Mouse (Mus musculus): ENCODE measurements at regions not wholly inside any gene's neighbourhood (a gene's known extent, or its start where the extent isn't known, plus 50 kb on each side); places are given as distances from the start of the nearest gene placed in this dataset.
A peak's percentile ranks its signal among the peaks of the same experiment; 100 is the strongest.

DNA sequence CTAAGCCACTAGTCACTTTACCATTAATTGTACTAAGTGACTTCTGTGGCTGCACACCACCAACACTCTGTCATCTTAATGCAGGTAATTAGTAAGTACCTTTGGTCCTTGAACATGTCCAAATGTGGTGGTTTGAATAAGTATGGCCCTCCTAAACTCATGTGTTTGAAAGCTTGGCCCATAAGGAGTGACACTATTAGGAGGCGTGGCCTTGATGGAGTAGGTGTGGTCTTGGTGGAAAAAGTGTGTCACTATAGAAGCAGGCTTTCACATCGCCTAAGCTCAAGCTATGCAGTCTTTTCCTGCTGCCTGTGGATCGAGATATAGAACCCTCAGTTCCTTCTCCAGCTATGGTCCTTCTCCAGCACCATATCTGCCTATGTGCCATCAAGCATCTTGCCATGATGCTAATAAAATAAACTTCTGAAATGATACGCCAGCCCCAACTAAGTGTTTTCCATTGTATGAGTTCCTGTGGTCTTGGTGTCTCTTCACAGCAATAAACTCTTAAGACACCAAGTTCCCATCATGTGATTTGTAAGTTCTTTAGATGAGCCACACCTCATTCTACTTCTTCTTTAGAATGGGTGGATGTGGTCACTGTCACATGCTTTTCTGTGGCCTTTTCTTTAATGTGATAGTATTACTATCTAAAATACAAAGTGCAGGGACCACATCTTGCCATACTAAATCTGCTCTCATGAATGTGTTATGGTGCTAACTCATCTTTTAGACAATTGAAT lies 71.9 kb upstream of the Rapgef5 start:
- Histone ChIP-seq H3K36me3 (ENCODE audit: control insufficient read depth, insufficient read depth, low read length) (no peaks in the 10 kb centered on the region), H3K4me2 (ENCODE audit: low read depth, low read length) (no peak overlapping the region), H3K9me3 (ENCODE audit: control insufficient read depth, low read length) (no peaks in the 10 kb centered on the region), H3K9ac (ENCODE audit: low read depth, low read length) (no peak overlapping the region), H3K27me3 (replicated peaks; ENCODE audit: control insufficient read depth, insufficient read depth, low read length) (no peaks in the 10 kb centered on the region), H3K4me1 (ENCODE audit: control insufficient read depth, insufficient read depth, low read length) (no peaks in the 10 kb centered on the region), H3K27ac (ENCODE audit: low read length) (no peak overlapping the region), H3K4me3 (ENCODE audit: low read length) (no peak overlapping the region)
- 85% methylated on average over 4 of the region's 4 CpGs for WGBS
- ATAC-seq, result no peak

DNA sequence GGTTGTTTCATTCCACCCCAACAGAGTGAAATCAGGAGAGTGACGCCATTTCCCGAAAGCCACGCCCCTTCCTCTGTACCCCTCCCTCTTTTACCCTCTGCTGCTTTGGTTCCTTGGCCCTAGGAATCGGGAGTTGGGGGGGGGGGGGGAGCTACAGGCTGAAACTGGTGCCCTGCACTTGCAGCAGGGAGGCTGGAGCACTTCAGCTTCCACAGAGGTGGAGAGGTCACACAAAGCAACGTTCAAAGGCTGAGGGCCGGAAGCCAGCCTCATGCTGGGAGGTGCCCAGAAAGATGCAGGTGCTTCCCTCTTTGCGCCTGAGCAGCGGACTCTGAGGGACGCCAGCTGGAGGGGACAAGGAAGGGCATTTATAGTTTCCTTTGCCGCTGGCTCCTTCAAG lies 69.1 kb upstream of the Rapgef5 start:
- Histone ChIP-seq H3K27me3 (replicated peaks; ENCODE audit: control insufficient read depth, insufficient read depth, low read length) (no peaks in the 10 kb centered on the region), H3K9ac (ENCODE audit: low read depth, low read length) (no peak overlapping the region), H3K4me2 (ENCODE audit: low read depth, low read length) (no peak overlapping the region), H3K4me1 (ENCODE audit: control insufficient read depth, insufficient read depth, low read length) (0 out of 2 replicates have a peak, but pooled peaks cover 8% of the 10 kb centered on the region), H3K9me3 (ENCODE audit: control insufficient read depth, low read length) (no peaks in the 10 kb centered on the region), H3K36me3 (ENCODE audit: control insufficient read depth, insufficient read depth, low read length) (no peaks in the 10 kb centered on the region), H3K4me3 (ENCODE audit: low read length) (no peak overlapping the region), H3K27ac (ENCODE audit: low read length) (no peak overlapping the region)
- WGBS, result 17% methylated on average over 10 of the region's 10 CpGs
- ATAC-seq, result peak; percentile 59

DNA sequence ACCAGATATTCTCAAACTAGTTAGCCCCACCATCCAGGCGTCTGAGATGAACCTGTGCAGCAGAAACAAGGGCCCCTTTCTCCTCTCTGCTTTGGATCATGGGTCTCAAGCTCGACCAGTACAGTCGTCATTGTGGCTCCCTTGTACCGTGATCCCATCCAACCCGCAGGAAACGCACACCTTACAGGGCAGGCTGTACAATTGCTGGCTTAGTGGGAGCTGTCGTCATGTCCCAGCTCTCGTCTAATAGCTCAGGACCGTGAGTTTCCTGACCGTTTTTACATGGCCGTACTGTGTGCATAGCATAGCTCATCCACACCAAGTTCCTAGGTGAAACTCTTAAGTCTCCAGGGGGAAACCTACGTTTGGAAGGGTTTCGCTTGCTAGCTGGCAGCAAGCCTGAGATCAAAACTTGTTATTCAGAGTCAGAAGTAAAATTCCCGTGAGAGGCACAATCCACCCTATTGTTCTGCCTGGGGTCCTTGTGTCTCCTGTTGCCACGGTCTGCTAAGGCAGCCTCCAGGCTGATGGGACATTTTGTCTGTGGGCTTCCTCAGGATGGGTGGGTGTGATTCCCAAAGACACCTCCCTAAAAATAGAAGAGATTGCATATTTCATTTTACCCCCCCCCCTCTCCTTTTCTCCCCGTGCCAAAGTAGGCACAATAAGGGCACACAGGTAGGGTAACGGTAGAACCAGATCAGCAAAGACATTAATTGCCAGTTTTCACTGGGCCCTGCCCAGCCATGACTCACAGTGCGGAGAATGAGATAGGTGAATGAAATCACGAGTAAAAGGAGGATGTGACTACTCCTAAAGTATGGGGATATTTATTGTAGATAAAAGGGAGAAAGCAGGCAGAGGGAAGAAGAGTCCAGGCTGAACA lies 68.2 kb upstream of the Rapgef5 start:
- 61% methylated on average over 19 of the region's 19 CpGs for WGBS
- no peak for ATAC-seq

DNA sequence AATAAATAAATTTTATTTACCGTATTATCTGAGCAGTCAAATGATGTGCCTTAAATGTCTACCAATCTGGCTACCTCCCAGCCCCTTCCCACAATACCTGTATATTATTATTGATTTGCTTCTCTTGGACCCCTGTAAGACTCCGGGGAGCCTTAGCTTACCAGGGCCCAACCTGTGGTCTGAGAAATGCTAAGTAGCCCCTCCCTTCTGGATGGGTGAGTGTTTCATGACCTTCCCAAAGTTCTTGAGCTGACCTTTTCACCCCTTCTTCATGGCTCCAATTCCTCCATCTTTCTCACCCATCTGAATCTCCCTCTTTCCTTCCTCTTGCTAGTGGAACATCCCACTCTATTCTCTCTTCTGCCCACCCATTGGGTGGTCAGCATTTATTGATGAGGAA lies 67.2 kb upstream of the Rapgef5 start:
- no peak overlapping the region for H3K4me3 ChIP-seq (ENCODE audit: low read length)
- no peaks in the 10 kb centered on the region for H3K9me3 ChIP-seq (ENCODE audit: control insufficient read depth, low read length)
- 95% methylated on average over 2 of the region's 2 CpGs for WGBS
- ATAC-seq, result no peak
- H3K36me3 ChIP-seq (ENCODE audit: control insufficient read depth, insufficient read depth, low read length), result no peaks in the 10 kb centered on the region
- no peak overlapping the region for H3K4me2 ChIP-seq (ENCODE audit: low read depth, low read length)
- no peaks in the 10 kb centered on the region for H3K27me3 ChIP-seq (replicated peaks; ENCODE audit: control insufficient read depth, insufficient read depth, low read length)
- no peak overlapping the region for H3K9ac ChIP-seq (ENCODE audit: low read depth, low read length)
- 0 out of 2 replicates have a peak, but pooled peaks cover 8% of the 10 kb centered on the region for H3K4me1 ChIP-seq (ENCODE audit: control insufficient read depth, insufficient read depth, low read length)
- no peak overlapping the region for H3K27ac ChIP-seq (ENCODE audit: low read length)

More for the DNA sequence above, 68.2 kb upstream of the Rapgef5 start:
- Histone ChIP-seq H3K9ac (ENCODE audit: low read depth, low read length) (no peak overlapping the region), H3K4me1 (ENCODE audit: control insufficient read depth, insufficient read depth, low read length) (0 out of 2 replicates have a peak, but pooled peaks cover 8% of the 10 kb centered on the region), H3K9me3 (ENCODE audit: control insufficient read depth, low read length) (no peaks in the 10 kb centered on the region), H3K27me3 (replicated peaks; ENCODE audit: control insufficient read depth, insufficient read depth, low read length) (no peaks in the 10 kb centered on the region), H3K36me3 (ENCODE audit: control insufficient read depth, insufficient read depth, low read length) (no peaks in the 10 kb centered on the region), H3K4me3 (ENCODE audit: low read length) (no peak overlapping the region), H3K4me2 (ENCODE audit: low read depth, low read length) (no peak overlapping the region), H3K27ac (ENCODE audit: low read length) (no peak overlapping the region)

DNA sequence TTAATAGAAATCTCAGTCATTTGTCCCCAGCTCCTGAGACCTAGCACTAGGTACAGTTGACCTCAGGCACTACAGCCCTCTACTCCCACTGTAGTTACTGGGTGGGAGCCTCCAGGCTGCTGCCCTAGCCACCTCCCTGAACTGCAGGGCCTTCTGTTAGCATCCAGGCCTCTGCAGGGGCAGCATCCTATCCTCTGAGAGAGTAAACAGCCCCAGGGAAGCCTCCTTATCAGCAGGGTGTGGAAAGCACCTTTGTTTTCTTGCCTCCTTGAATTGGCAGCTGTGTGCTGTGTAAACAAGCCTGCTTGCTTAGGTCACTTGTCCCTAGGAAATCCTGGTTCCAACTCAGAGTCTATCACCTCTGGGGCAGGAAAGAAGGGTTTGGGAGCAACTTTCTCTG lies 66.2 kb upstream of the Rapgef5 start:
- no peak overlapping the region for H3K4me2 ChIP-seq (ENCODE audit: low read depth, low read length)
- H3K27me3 ChIP-seq (replicated peaks; ENCODE audit: control insufficient read depth, insufficient read depth, low read length), result no peaks in the 10 kb centered on the region
- no peak overlapping the region for H3K27ac ChIP-seq (ENCODE audit: low read length)
- H3K4me1 ChIP-seq (ENCODE audit: control insufficient read depth, insufficient read depth, low read length), result 0 out of 2 replicates have a peak, but pooled peaks cover 8% of the 10 kb centered on the region
- no peak overlapping the region for H3K4me3 ChIP-seq (ENCODE audit: low read length)
- no peaks in the 10 kb centered on the region for H3K9me3 ChIP-seq (ENCODE audit: control insufficient read depth, low read length)
- H3K36me3 ChIP-seq (ENCODE audit: control insufficient read depth, insufficient read depth, low read length), result no peaks in the 10 kb centered on the region
- no peak overlapping the region for H3K9ac ChIP-seq (ENCODE audit: low read depth, low read length)
- ATAC-seq, result peak; percentile 58; the same call in 1 of the 2 replicates

DNA sequence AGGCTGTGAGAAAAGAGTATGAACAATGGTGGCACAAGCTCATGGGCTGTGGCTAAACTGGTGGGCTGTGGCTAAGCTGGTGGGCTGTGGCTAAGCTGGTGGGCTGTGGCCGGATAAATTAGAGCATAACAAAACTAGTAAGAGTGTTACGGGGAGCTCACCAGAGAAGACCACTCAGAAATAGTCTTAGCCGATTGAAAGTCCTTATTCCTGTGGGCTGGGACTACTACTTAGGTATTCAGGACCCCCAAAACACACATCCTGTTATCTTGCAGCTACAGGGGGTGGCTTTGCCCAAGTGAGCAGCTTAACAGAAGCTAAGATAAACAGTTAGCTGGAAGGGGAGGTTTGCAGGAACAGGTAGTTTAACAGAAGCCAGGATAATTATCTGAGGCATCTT lies 65.4 kb upstream of the Rapgef5 start:
- Histone ChIP-seq H3K4me3 (ENCODE audit: low read length) (no peak overlapping the region), H3K9me3 (ENCODE audit: control insufficient read depth, low read length) (no peaks in the 10 kb centered on the region), H3K27me3 (replicated peaks; ENCODE audit: control insufficient read depth, insufficient read depth, low read length) (no peaks in the 10 kb centered on the region), H3K4me1 (ENCODE audit: control insufficient read depth, insufficient read depth, low read length) (0 out of 2 replicates have a peak, but pooled peaks cover 8% of the 10 kb centered on the region), H3K9ac (ENCODE audit: low read depth, low read length) (no peak overlapping the region), H3K27ac (ENCODE audit: low read length) (no peak overlapping the region), H3K36me3 (ENCODE audit: control insufficient read depth, insufficient read depth, low read length) (no peaks in the 10 kb centered on the region), H3K4me2 (ENCODE audit: low read depth, low read length) (no peak overlapping the region)
- WGBS, result 70% methylated on average over 3 of the region's 3 CpGs
- ATAC-seq, result no peak

DNA sequence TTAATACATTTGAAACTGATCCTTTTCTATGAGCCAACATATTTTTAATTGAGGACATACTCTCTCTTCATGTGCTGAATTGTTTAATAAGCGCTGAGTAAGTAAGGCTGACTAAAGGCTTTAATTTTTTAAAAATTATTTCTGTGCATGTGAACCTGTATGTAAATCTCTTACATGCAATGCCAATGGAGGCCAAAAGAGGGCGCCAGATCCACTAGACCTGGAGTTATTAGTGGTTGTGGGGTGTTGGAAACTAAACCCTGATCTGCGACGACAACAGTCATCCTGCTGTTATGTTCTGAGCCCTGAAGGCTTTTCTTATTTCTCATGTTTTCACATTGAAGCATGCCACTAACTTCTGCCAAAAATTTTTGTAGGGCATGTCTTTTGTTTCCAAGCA lies 64.8 kb upstream of the Rapgef5 start:
- no peak overlapping the region for H3K4me2 ChIP-seq (ENCODE audit: low read depth, low read length)
- no peaks in the 10 kb centered on the region for H3K36me3 ChIP-seq (ENCODE audit: control insufficient read depth, insufficient read depth, low read length)
- H3K27ac ChIP-seq (ENCODE audit: low read length), result no peak overlapping the region
- H3K9me3 ChIP-seq (ENCODE audit: control insufficient read depth, low read length), result no peaks in the 10 kb centered on the region
- WGBS, result 56% methylated on average over 4 of the region's 4 CpGs
- H3K4me3 ChIP-seq (ENCODE audit: low read length), result no peak overlapping the region
- no peaks in the 10 kb centered on the region for H3K27me3 ChIP-seq (replicated peaks; ENCODE audit: control insufficient read depth, insufficient read depth, low read length)
- ATAC-seq, result no peak
- no peak overlapping the region for H3K9ac ChIP-seq (ENCODE audit: low read depth, low read length)
- 0 out of 2 replicates have a peak, but pooled peaks cover 8% of the 10 kb centered on the region for H3K4me1 ChIP-seq (ENCODE audit: control insufficient read depth, insufficient read depth, low read length)

DNA sequence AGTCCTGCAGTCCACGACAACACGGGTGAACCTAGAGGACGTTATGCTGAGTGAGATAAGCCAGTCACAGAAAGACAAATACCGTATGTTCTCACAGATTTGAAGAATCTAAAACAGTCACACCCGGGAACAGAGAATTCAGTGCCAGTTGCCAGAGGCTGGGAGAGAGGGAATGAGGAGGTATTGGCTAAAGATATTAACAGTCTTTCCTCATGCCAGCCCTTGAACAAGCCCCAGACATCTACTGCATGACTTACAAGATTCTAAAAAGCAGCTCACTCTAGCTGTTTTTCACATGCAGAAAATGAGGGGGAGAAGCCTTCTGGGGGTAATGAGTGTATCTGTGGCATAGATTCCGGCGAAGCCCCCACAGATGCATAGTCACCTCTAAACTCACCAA lies 60.5 kb upstream of the Rapgef5 start:
- H3K9me3 ChIP-seq (ENCODE audit: control insufficient read depth, low read length), result no peaks in the 10 kb centered on the region
- WGBS, result 60% methylated on average over 7 of the region's 7 CpGs
- no peak overlapping the region for H3K4me3 ChIP-seq (ENCODE audit: low read length)
- no peak for ATAC-seq
- no peaks in the 10 kb centered on the region for H3K27me3 ChIP-seq (replicated peaks; ENCODE audit: control insufficient read depth, insufficient read depth, low read length)
- no peaks in the 10 kb centered on the region for H3K36me3 ChIP-seq (ENCODE audit: control insufficient read depth, insufficient read depth, low read length)
- no peak overlapping the region for H3K4me2 ChIP-seq (ENCODE audit: low read depth, low read length)
- H3K9ac ChIP-seq (ENCODE audit: low read depth, low read length), result no peak overlapping the region
- H3K27ac ChIP-seq (ENCODE audit: low read length), result no peak overlapping the region
- H3K4me1 ChIP-seq (ENCODE audit: control insufficient read depth, insufficient read depth, low read length), result peaks cover 13% of the 10 kb centered on the region; the same call in 1 of the 2 replicates

DNA sequence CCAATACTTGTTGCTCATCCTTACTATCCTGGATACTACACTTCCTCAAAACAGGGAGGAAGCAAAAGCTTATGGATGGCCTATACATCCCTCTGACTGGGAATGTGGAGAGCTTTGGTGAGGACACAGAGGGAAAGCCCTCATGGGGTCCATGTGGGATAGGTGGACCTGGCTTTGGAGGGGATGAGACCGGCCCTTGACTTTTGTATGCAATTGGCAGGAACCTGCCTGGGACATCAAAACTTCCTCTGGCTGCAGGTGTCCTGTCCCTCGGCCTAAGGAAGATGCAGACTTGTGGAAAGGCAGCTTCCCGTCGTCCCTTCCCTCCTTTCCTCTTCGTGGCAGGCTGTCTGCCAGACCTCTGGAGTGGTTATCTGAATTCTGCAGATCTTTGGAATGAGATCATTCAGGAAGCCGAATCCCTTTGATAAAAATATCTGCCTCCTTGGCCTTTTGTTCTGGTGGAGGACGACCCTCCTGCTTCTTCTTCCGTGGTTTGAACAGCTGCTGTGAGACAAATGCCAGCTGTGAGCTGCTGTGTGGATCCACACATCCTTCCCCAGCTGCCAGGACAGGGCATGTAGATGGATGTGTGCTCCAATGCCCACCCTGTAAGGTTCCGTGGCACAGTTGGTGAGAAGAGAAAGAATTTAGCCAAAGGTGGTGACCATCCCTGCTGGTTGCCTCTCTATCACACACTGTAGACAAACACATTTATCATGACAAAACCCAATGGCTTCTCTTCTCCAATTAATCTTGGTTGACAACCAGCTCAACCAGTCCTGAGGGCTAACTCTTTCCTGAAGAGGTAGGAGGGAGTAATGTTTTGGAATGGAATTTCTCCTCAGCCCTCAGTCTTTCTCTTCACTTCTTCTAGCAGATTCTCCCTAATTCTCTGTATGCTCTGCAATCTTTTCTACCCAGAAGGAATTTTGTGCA lies 57.9 kb upstream of the Rapgef5 start:
- 37% methylated on average over 9 of the region's 9 CpGs for WGBS
- peaks cover 13% of the 10 kb centered on the region; the same call in 1 of the 2 replicates for H3K4me1 ChIP-seq (ENCODE audit: control insufficient read depth, insufficient read depth, low read length)
- H3K27ac ChIP-seq (ENCODE audit: low read length), result no peak overlapping the region
- no peak overlapping the region for H3K9ac ChIP-seq (ENCODE audit: low read depth, low read length)
- no peaks in the 10 kb centered on the region for H3K9me3 ChIP-seq (ENCODE audit: control insufficient read depth, low read length)
- no peak overlapping the region for H3K4me2 ChIP-seq (ENCODE audit: low read depth, low read length)
- no peak overlapping the region for H3K4me3 ChIP-seq (ENCODE audit: low read length)
- H3K27me3 ChIP-seq (replicated peaks; ENCODE audit: control insufficient read depth, insufficient read depth, low read length), result no peaks in the 10 kb centered on the region
- no peaks in the 10 kb centered on the region for H3K36me3 ChIP-seq (ENCODE audit: control insufficient read depth, insufficient read depth, low read length)
- ATAC-seq, result no peak
